Mouse (Mus musculus) right cerebral cortex, adult 2 months (tissue): ENCODE data around the gene Gm21488.
"Not testable (repeated sequence)": the region's sequence is repeated elsewhere in the genome, so short reads cannot be mapped to it uniquely, and the experiment has no call there.

Experiments
- DNase-seq, 2 experiments: peaks; one replicate each; pipeline ENCODE4 v3.0.0; 2021 to 2022; ENCODE audit warnings: low spot score in 2 of 2

Gm21488 gene

DNA sequence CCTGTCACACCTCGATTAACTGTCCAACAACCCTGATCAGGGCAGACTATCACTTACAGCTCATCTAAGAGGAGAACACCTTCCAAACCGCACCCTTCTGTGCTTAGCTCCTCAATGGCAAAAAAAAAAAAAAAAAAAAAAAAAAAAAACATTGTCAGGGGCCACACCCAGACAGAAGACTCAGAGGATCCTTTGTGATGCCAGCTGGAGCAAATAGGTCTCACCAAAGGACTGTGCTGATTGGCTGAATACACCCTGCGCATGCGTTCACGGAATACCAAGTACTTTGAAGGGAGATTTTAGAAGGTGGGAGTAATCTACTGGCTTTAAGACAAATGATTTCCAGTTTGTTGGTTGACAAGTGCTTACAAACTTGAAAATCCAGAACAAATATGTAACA lies at the start of gene Gm21488:
Gene Gm21488 (minus strand): TSS at position 101 of the 400 bp plus-strand sequence.
- DNase-seq, result not testable (repeated sequence)
